Mouse (Mus musculus): ENCODE results near the gene Unc5c. TPM values are rescaled to one million over a fixed set of nuclear protein-coding genes. Genes with fewer than 3 reads are reported as not detected.

The Unc5c gene
- total and polyA plus RNA-seq, 3 experiments: not detected

- H3K27ac ChIP-seq (ENCODE audit: insufficient read depth, low read depth): no peak overlapping the region
- H3K9ac ChIP-seq (ENCODE audit: insufficient read depth, low read depth): no peak overlapping the region
- no peaks in the 10 kb centered on the region for H3K4me1 ChIP-seq (ENCODE audit: control insufficient read depth in 1 of 2, insufficient read depth in 2 of 2)
- no peak for TF ChIP-seq EP300 (IDR thresholded peaks at IDR 0.05; ENCODE audit: low read length)
- no peak for TF ChIP-seq USF2 (conservative IDR thresholded peaks at IDR 0.05; ENCODE audit: low read depth, low read length)
- no peak for TF ChIP-seq NRF1 (IDR thresholded peaks at IDR 0.05; ENCODE audit: low read depth, low read length)
- TF ChIP-seq SIN3A (IDR thresholded peaks at IDR 0.05; ENCODE audit: low read length): no peak
- TF ChIP-seq GABPA (IDR thresholded peaks at IDR 0.05; ENCODE audit: insufficient replicate concordance, low read depth, low read length): no peak
- TF ChIP-seq JUN (IDR thresholded peaks at IDR 0.05; ENCODE audit: insufficient read depth, low read depth, low read length): no peak
- H3K9me3 ChIP-seq (replicated peaks; ENCODE audit: low read length): no peaks in the 10 kb centered on the region
- in situ Hi-C loops (cut with MboI; ENCODE audit: low pct_ligation_motif_present, low pct_unique_long_range_greater_than_20kb, low sequenced_read_pairs): no loop called here
- dilution Hi-C loops (cut with MboI; ENCODE audit: extremely low pct_ligation_motif_present, extremely low pct_unique_long_range_greater_than_20kb, low sequenced_read_pairs): no loop called here
- H3K79me2 ChIP-seq (replicated peaks; ENCODE audit: control insufficient read depth, extremely low read depth, insufficient read depth, poor library complexity, severe bottlenecking): no peaks in the 10 kb centered on the region
- no peak overlapping the region for H3K4me3 ChIP-seq (replicated peaks in 1 of 3; ENCODE audit: low read depth in 2 of 3, low read length in 2 of 3, poor library complexity in 1 of 3)
- H3K36me3 ChIP-seq (replicated peaks in 1 of 2; ENCODE audit: control insufficient read depth in 1 of 2, insufficient read depth in 1 of 2, low read length in 1 of 2): no peaks in the 10 kb centered on the region
- H3K4me2 ChIP-seq (ENCODE audit: insufficient read depth, low read depth, poor library complexity, severe bottlenecking): no peak overlapping the region
- DNase-seq (ENCODE audit: extremely low read depth): no peak
- no peaks in the 10 kb centered on the region for H3K27me3 ChIP-seq (replicated peaks)
Observed at GRCm38 (mm10) chr3:141501845-141502505, 37.0 kb downstream of the Unc5c start.

DNA sequence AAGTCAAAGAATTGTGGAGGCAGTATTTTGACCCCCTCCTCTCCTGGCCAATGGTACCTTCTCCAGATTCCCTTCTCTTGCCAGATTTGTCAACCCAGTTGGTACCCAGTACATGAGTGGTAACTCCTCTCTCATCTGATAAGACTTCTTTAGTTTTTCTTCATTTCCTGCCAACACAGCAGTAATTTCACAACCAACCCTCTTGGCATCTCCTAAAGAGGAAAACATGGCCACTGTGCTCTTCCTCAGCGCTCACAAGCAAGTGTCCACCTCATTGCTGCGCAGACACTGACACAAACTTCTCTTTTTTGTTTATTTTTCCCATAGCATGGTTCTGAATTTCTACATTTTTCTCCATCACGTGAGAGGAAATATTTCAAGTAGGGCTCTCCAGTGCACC is 38.3 kb downstream of the Unc5c start:
- Histone ChIP-seq H3K27ac (ENCODE audit: insufficient read depth, low read depth) (no peak overlapping the region), H3K9ac (ENCODE audit: insufficient read depth, low read depth) (no peak overlapping the region), H3K36me3 (replicated peaks in 1 of 2; ENCODE audit: control insufficient read depth in 1 of 2, insufficient read depth in 1 of 2, low read length in 1 of 2) (no peaks in the 10 kb centered on the region), H3K27me3 (replicated peaks) (no peaks in the 10 kb centered on the region), H3K4me3 (replicated peaks in 1 of 3; ENCODE audit: low read depth in 2 of 3, low read length in 2 of 3, poor library complexity in 1 of 3) (no peak overlapping the region), H3K79me2 (replicated peaks; ENCODE audit: control insufficient read depth, extremely low read depth, insufficient read depth, poor library complexity, severe bottlenecking) (no peaks in the 10 kb centered on the region), H3K4me2 (ENCODE audit: insufficient read depth, low read depth, poor library complexity, severe bottlenecking) (no peak overlapping the region), H3K4me1 (ENCODE audit: control insufficient read depth in 1 of 2, insufficient read depth in 2 of 2) (no peaks in the 10 kb centered on the region), H3K9me3 (replicated peaks; ENCODE audit: low read length) (no peaks in the 10 kb centered on the region)
- no peak for TF ChIP-seq MXI1 (IDR thresholded peaks at IDR 0.05; ENCODE audit: low read depth, low read length)
- TF ChIP-seq GABPA (IDR thresholded peaks at IDR 0.05; ENCODE audit: insufficient replicate concordance, low read depth, low read length): no peak
- no peak for TF ChIP-seq MEF2A (IDR thresholded peaks at IDR 0.05; ENCODE audit: borderline replicate concordance, low read depth, low read length)
- no peak for TF ChIP-seq ZKSCAN1 (IDR thresholded peaks at IDR 0.05; ENCODE audit: borderline replicate concordance, low read depth, low read length)
- TF ChIP-seq ZMIZ1 (IDR thresholded peaks at IDR 0.05; ENCODE audit: low read depth, low read length): no peak
- TF ChIP-seq ZC3H11A (IDR thresholded peaks at IDR 0.05; ENCODE audit: low read depth, low read length): no peak
- TF ChIP-seq SIN3A (IDR thresholded peaks at IDR 0.05; ENCODE audit: low read length): no peak
- no peak for TF ChIP-seq ETS1 (conservative IDR thresholded peaks at IDR 0.05; ENCODE audit: low read depth, low read length)
- TF ChIP-seq MAZ (IDR thresholded peaks at IDR 0.05; ENCODE audit: low read depth, low read length): no peak
- TF ChIP-seq PAX5 (IDR thresholded peaks at IDR 0.05; ENCODE audit: low read length): no peak
- no peak for TF ChIP-seq CHD1 (IDR thresholded peaks at IDR 0.05; ENCODE audit: low read depth, low read length)
- TF ChIP-seq TBP (conservative IDR thresholded peaks at IDR 0.05; ENCODE audit: low read depth, low read length): no peak
- TF ChIP-seq KAT2A (IDR thresholded peaks at IDR 0.05; ENCODE audit: insufficient replicate concordance, low read length): no peak
- TF ChIP-seq CTCF (conservative IDR thresholded peaks at IDR 0.05 in 1 of 2, IDR thresholded peaks at IDR 0.05 in 1 of 2; ENCODE audit: low read depth in 2 of 2, low read length in 2 of 2): no peak
- TF ChIP-seq NELFE (IDR thresholded peaks at IDR 0.05; ENCODE audit: low read depth, low read length): no peak
- dilution Hi-C loops (cut with MboI; ENCODE audit: extremely low pct_ligation_motif_present, extremely low pct_unique_long_range_greater_than_20kb, low sequenced_read_pairs): no loop called here
- in situ Hi-C loops (cut with MboI; ENCODE audit: low pct_ligation_motif_present, low pct_unique_long_range_greater_than_20kb, low sequenced_read_pairs): no loop called here
- DNase-seq (ENCODE audit: extremely low read depth): no peak

All from CH12.LX (cell line).